Mouse (Mus musculus): Measurements from ENCODE around the gene Dag1.

- no peak for TF ChIP-seq CTCF (IDR thresholded peaks at IDR 0.05; ENCODE audit: control insufficient read depth, insufficient read depth, insufficient replicate concordance, low read depth, low read length)
- TF ChIP-seq POLR2A (IDR thresholded peaks at IDR 0.05; ENCODE audit: control insufficient read depth, low read depth, low read length) = no peak
Observed at GRCm38 (mm10) chr9:108280071-108280828, 16.5 kb upstream of the Dag1 start.

Measured in testis, adult 2 months (tissue).